Mouse (Mus musculus): ENCODE results near the gene Pls3.

DNA sequence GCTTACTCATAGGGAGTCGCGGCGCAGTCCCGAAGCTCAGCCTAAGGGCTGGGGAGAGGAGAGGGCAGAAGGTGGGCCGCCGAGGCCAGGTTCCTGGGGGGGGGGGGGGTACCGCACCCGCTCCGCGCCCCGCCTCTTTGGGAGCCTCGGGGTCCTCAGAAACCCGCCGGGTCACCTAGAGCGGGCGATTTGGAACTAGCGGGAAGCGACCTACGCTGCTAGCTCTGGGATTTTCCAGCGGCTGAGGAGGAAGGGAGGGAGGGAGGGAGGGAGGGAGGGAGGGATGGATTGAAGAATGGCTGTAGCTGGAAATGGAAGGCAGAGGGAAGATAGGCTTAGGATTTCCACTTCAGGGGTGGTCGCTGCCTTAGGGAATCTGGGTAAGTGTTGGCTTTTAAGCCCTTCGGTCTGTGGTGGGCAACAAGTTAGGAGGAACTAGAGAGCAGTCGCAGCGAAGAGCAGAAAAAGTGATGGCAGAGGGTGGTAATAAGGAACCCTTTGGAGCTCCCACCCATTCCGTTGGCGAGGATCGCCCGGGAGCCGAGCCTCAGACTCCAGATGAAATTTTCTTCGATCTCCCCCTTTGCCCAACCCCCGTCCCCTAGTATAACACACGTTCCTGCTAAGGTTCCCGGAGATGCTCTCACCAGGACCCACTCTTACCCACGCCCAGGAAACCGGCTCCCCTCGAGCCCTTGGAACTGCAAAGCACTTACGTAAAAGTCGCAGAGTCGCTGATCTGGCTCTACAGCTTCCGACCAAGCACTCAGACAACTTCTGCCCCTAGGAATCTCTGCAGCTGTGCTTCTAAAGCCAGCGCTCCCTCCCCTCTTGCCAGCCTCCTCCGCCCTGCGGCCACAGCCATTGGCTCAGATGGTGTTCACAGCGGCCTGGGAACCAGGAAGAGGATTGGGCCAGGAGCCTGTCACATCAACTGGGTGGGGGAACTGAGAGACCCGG, at the start of gene Pls3:
- TF ChIP-seq POLR2A (IDR thresholded peaks at IDR 0.05; ENCODE audit: borderline replicate concordance, extremely low read depth, insufficient read depth, insufficient read length, poor library complexity, severe bottlenecking) (no peak), CTCF (IDR thresholded peaks at IDR 0.05; ENCODE audit: borderline replicate concordance, extremely low read depth, insufficient read depth, insufficient read length) (no peak)
